Mouse (Mus musculus) adrenal gland, adult 2 months (tissue): ENCODE results near the gene Hist1h2bf. TPM values are rescaled to one million over a fixed set of nuclear protein-coding genes. Genes with fewer than 3 reads are reported as not detected.
"Not testable (repeated sequence)": the region's sequence is repeated elsewhere in the genome, so short reads cannot be mapped to it uniquely, and the experiment has no call there.

Experiments used
- DNase-seq: peaks from one replicate; pipeline ENCODE4 v3.0.0; 2021
- polyA plus RNA-seq: library from polyadenylated mRNA; depleted of rRNA; stranded (reverse); fragments of >200 nt; gene quantifications from 2 replicates; pipeline ENCODE4 v1.2.3, GENCODE M21; 2012
- total RNA-seq, 2 experiments: library from RNA; stranded (reverse); gene quantifications; 2 replicates each; pipeline ENCODE4 v1.2.3; 2021

Gene Hist1h2bf
- total and polyA plus RNA-seq, 3 experiments, result 5.5 to 21.6 (median 17.9) TPM

GRCm38 (mm10) chr13:23586940-23587225 lies 12.9 kb upstream of the Hist1h2bf start:
- no peak for DNase-seq

- no peak for DNase-seq
These were observed 12.3 kb upstream of the Hist1h2bf start for GRCm38 (mm10) chr13:23586099-23586939.

- peak; percentile 84 for DNase-seq
These were observed 11.6 kb upstream of the Hist1h2bf start for GRCm38 (mm10) chr13:23585442-23586098.

- peak; percentile 79 for DNase-seq
These were observed 11.0 kb upstream of the Hist1h2bf start for GRCm38 (mm10) chr13:23585029-23585441.

- DNase-seq, result no peak
These were observed 10.3 kb upstream of the Hist1h2bf start for GRCm38 (mm10) chr13:23584331-23584730.

- DNase-seq, result no peak
These were observed 9.5 kb upstream of the Hist1h2bf start for GRCm38 (mm10) chr13:23583387-23584068.

GRCm38 (mm10) chr13:23582219-23583056 lies 8.4 kb upstream of the Hist1h2bf start:
- no peak for DNase-seq

- DNase-seq, result peak; percentile 97
These were observed 7.6 kb upstream of the Hist1h2bf start, which contains the start of gene Hist1h4d for GRCm38 (mm10) chr13:23581408-23582218. Gene Hist1h4d, plus strand, starts transcription at chr13:23581598.

GRCm38 (mm10) chr13:23577835-23578234 lies 3.8 kb upstream of the Hist1h2bf start:
- no peak for DNase-seq

- DNase-seq, result no peak
These were observed 3.1 kb upstream of the Hist1h2bf start for GRCm38 (mm10) chr13:23576906-23577639.

GRCm38 (mm10) chr13:23576351-23576881 lies 2.4 kb upstream of the Hist1h2bf start:
- no peak for DNase-seq

- DNase-seq, result not testable (repeated sequence)
These were observed 1.9 kb upstream of the Hist1h2bf start for GRCm38 (mm10) chr13:23575864-23576313.

GRCm38 (mm10) chr13:23575271-23575851 lies 1.4 kb upstream of the Hist1h2bf start, which contains the start of gene Hist1h3d:
Gene Hist1h3d, plus strand, starts transcription at chr13:23575763.
- DNase-seq, result peak; percentile 57

- DNase-seq, result not testable (repeated sequence)
These were observed 662 bp upstream of the Hist1h2bf start for GRCm38 (mm10) chr13:23574546-23575170.

- not testable (repeated sequence) for DNase-seq
These were observed 730 bp downstream of the Hist1h2bf start for GRCm38 (mm10) chr13:23573034-23573897.

GRCm38 (mm10) chr13:23572218-23573033 lies 1.6 kb downstream of the Hist1h2bf start:
- DNase-seq, result no peak
